Mouse (Mus musculus): Measurements from ENCODE around the gene Sox3. TPM values are rescaled to one million over a fixed set of nuclear protein-coding genes. Genes with fewer than 3 reads are reported as not detected.

Gene Sox3
- 1 to 10 TPM in 3 of 4 experiments, under 1 TPM in 1; 0.78 to 1.6 (median 1.2) TPM for total RNA-seq (2022)

DNA sequence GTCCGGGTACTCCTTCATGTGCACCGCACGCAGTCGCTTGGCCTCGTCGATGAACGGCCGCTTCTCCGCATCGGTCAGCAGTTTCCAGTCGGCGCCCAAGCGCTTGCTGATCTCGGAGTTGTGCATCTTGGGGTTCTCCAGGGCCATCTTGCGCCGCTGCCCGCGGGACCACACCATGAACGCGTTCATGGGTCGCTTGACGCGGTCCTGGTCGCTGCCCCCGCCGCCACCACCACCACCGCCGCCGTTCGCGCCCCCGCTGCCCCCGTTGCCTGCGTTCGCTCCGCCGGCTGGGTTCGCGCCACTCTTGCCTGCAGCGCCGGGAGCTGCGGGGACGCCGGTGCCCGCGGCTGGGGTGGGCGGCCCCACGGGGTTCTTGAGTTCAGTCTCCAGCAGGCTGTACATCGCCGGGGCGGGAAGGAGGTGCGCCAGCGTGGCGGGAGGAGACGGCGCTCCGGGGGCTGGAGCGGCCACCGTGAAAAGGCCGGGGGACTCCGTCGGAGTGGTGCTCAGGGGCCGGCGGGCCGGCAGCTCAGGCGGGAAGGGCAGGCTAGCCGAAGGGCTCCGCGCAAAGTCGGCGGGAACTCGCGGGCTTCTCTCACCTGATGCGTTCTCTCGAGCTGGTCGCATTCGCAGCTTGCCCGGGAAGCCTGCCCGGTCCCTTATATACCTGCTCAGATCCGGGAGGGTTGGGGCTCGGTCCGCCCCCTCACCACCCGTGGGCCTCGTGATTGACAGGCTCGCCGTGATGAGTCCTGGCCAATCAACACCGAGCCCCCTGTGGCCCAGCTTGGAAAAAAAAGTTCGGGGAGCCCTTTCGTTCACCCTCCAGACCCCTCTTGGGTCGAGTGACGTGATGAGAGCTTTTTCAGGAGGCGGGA is at the start of gene Sox3:
Gene Sox3, minus strand, starts transcription at position 630 of the 881 bp plus-strand sequence.
- no peak for DNase-seq (ENCODE audit: low spot score in 2 of 2)

DNA sequence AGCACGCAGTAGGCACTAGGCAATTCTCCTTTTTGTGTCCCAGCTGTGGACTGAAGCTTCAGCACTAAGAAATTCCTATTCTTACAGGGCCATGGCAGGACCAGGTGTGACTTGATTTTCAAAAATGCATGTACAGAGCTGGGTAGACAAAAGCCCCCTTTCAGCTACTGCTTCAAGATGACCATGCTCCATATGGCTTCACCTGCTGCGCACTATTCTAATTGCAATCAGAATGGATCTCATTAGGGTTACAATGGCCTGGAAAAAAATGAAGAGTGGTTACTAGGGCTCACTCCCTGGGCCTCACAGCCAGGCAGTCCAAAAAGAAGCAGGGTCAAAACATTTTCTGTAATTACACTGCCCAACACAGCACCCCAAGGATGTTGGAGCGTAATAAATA is 47.0 kb upstream of the Sox3 start:
- no peak for DNase-seq (ENCODE audit: low spot score in 2 of 2)

DNA sequence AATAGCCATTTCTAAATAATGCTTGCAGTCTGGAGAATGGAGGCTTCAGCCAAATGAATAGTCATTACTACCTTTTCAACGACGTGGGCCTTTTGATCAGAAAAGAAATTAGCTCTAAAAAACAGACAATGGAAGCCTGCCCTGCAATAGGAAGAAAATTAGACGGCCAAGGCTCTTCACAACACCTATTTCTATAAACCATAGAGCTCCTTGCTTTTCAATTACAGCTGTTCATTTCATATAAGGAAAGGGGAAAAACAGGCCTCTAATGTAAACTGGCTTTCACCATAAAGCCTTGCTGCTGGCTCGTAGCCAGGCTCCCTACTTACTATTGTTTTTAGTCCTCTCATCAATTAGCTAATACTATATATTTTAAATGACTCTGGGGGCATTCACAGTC is 6.3 kb upstream of the Sox3 start:
- no peak for DNase-seq (ENCODE audit: low spot score in 2 of 2)

DNA sequence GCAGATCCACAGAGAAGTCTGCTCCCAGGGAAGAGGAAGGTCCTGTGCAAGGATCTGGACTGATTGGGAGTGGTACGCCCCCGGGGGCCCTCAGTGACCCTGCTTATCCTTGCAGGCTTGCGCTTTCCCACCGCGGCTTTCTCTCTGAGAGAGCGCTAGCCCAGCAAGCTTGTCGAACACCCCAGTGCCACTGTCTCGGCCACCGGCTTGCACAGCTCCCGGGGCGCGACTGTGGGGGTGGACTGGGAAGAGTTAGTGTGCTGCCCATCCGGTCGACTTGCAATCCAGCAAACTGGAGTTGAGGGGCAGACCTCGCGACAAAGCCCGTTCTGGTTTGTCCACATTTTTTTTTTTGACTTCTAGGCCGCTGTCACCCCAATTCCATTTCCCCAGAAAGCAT is 5.4 kb upstream of the Sox3 start:
- DNase-seq (ENCODE audit: low spot score in 2 of 2): no peak

DNA sequence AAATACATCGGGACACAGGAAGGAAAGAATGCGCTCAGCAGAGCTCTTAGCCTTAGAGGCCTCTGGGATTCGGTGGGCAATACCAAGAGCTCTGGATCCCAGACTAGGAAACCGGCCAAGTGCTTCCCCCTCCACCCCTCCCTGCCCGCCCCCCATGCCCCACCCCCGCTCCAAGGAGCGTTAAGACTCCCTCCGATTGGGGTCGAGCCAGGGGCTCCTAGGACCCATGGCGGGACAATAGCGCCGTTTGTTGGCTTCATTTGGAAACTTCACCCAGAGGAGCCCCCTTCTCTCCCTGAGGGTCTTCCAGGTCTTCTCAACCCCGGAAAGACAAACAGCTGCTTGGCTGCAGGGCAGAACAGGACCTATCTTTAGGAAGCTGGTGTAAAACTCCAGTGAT is 3.1 kb upstream of the Sox3 start:
- no peak for DNase-seq (ENCODE audit: low spot score in 2 of 2)

DNA sequence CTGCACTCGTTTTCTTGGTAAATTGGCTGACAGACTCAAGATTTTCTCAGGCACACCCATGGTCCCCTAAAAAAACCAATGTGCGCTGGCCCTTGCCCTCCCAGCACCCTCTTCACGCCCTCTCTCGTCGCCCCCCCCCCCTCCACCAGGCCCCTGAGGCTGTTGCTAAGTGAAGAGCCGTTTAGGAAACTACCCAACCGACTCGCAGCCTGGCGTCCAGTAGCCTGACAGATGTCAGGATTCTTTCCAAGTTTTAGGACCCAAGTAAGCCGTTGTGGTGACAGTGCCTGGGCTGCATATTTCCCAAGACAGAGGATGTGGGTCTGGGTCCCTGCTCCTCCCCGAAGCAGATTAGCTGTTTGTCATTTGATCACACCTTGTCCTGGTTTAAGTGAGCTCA is 2.2 kb upstream of the Sox3 start:
- DNase-seq (ENCODE audit: low spot score in 2 of 2): no peak

DNA sequence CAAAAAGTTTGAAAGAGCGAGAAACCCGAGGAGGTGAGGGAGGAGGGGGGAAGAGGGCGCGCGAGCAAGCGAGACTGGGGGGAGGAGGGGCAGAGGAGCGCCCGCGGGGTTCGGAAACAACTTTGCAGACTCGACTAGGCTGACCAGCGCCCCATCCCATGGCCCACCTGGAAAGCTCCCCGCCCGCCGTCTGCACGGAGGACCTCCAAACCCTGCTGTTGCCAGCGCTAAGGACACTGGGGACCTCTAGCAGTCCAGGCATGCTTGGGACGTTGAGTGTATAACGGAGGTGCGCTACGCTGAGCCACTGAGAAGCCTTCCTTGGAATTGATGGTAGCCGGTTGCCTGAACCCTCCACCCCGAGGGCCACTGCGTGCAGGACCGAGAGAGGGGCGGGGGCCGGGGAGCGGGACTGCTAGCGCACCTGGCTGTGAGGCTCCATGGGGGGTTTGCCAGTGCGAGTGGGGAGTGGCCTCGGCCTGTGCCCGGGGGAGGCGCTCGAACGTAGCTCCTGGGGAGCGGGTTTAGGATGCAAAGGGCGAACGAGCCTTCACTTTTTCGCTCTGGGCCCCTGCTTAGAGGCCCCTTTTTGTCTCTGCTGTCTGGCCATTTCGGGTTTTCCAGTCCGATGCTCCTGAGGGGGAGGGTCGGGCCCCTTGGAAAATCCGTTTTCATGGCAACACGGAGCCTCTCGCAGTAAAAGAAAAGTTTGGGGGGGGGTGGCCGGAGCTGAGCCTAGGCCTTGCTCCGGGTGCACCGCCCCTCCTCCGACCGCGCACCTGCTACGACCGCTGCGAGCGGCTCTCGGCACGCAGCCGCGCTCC is 702 bp upstream of the Sox3 start:
- DNase-seq (ENCODE audit: low spot score in 2 of 2): no peak

DNA sequence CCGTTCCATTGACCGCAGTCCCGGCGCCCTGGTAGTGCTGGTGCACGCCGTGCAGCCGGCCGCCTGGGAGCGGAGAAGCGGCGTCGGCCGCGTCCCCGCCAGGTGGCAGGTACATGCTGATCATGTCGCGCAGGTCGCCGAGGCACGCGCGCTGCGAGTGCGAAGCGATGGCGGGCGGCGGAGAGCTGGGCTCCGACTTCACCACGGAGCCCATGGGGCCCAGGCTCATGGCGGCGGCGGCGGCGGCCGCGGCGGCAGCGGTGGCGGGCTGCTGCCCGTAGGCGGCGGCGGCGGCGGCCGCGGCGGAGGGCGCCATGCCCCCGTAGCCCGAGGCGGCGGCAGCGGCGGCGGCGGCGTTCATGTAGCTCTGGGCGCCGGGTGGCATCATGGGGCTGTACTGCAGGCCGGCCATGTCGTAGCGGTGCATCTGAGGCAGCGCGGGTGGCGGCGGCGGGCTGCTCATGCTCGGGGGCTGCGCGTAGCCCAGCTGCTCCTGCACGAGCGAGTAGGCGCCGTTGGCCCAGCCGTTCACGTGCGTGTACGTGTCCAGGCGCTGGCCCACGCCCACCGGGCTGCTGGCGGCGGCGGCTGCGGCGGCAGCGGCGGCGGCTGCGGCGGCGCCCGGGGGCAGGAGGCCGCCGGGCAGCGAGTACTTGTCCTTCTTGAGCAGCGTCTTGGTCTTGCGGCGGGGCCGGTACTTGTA is 981 bp downstream of the Sox3 start:
- peak in 1 of 2 experiments; percentile 13 for DNase-seq (ENCODE audit: low spot score in 2 of 2)

DNA sequence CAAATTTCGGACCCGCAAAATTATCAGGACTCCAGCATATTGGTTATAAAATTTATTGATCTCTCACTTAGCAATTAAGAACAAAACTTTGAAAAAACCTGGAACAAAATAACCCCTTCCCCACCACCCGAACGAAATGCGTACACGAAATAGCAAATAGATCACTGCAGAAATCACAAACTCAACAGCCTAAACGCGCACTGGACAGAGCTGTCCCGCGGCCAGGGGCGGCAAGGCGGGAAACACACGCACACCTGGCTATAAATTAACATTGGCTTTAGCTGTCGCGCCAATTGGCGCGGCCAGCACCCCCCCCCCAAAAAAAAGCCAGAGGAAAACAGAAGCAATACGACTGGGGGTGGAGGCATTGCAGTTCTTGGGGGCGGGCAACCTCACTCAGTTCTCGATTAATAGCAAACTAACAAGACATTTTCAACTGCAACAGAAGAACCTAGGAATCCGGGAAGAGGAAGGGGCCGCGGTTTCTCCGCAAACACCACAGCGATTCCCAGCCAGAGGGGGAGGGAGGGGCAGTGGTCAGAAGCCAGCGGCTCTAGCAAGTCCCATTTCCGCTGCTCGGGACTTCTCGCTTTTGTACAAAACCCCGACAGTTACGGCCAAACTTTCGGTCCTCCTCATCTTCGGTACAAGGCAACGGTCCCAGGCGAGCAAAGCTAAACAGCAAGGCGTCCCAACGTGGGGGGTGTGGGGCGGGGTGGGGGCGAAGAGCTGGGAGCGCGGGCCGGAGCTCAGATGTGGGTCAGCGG is 1.7 kb downstream of the Sox3 start:
- no peak for DNase-seq (ENCODE audit: low spot score in 2 of 2)

DNA sequence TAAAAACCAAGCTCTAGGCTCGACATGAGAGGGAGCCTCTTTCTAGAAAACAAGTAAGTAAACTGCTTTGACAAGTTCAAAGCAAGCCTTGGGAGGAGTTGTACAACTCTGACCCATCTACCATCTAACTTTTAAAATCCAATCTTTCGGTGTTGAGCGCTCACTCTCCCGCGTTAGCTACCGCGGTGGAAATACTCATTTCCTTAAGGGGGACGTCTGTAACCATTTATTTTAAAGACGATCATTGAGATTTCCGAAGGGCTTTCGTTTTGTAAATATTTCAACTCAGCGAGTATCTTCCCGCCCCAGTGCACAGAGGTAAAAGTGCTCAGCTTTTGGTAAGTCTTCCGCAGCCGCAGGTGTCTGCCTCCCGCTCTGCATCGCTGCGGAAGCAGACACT is 2.6 kb downstream of the Sox3 start:
- DNase-seq (ENCODE audit: low spot score in 2 of 2): no peak

DNA sequence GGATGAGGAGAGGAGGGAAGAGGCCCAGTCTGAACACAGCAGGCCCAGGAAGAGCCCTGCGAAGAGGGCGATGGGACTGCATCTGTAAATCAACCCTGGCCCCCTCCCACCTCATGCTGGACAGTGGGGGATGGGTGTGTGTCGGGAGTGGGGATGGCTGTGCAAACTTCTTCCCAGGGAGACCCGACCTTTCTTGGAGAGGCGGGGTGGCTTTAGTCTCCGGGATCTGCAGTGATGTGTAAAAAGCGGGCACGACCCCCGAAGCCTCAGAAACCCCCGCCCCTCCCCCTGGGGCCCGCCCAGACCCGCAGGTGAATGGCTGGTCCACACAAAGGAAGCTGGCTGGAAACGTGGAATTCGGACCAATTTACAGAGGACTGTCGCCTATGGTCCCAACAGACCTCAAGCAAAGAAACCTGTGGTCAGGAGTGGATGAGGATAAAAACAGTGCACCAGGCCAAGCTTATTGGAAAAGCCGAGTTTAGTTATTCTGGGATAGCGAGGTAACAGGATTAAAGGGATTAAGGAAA is 3.2 kb downstream of the Sox3 start:
- no peak for DNase-seq (ENCODE audit: low spot score in 2 of 2)
